Mouse (Mus musculus): ENCODE measurements around the gene Anxa10.

Anxa10 gene

GRCm38 (mm10) chr8:62123098-62123497, at the start of gene Anxa10:
TSS of gene Anxa10 (minus strand) at chr8:62123150.
- no peak for DNase-seq (ENCODE audit: low spot score in 2 of 2)

GRCm38 (mm10) chr8:62132662-62133366, 9.9 kb upstream of the Anxa10 start:
- no peak for DNase-seq (ENCODE audit: low spot score in 2 of 2)

- DNase-seq (ENCODE audit: low spot score in 2 of 2): no peak
These were observed 25.7 kb downstream of the Anxa10 start for GRCm38 (mm10) chr8:62097213-62097612.

- DNase-seq (ENCODE audit: low spot score in 2 of 2): no peak
These were observed 41.1 kb downstream of the Anxa10 start for GRCm38 (mm10) chr8:62081804-62082203.

- DNase-seq (ENCODE audit: low spot score in 2 of 2): no peak
These were observed 42.7 kb downstream of the Anxa10 start for GRCm38 (mm10) chr8:62080195-62080802.

GRCm38 (mm10) chr8:62068305-62068704, 54.6 kb downstream of the Anxa10 start:
- DNase-seq (ENCODE audit: low spot score in 2 of 2): no peak

GRCm38 (mm10) chr8:62060357-62060756, 62.6 kb downstream of the Anxa10 start:
- DNase-seq (ENCODE audit: low spot score in 2 of 2): no peak

- DNase-seq (ENCODE audit: low spot score in 2 of 2): no peak
These were observed 76.1 kb downstream of the Anxa10 start for GRCm38 (mm10) chr8:62046809-62047208.

GRCm38 (mm10) chr8:62034351-62034750, 88.6 kb downstream of the Anxa10 start:
- no peak for DNase-seq (ENCODE audit: low spot score in 2 of 2)

GRCm38 (mm10) chr8:62014582-62014981, 108.4 kb downstream of the Anxa10 start:
- DNase-seq (ENCODE audit: low spot score in 2 of 2): no peak

GRCm38 (mm10) chr8:62014166-62014565, 108.8 kb downstream of the Anxa10 start:
- DNase-seq (ENCODE audit: low spot score in 2 of 2): no peak

All from urinary bladder, postnatal 36 days (tissue).